Mouse (Mus musculus) lung, adult 18-20 months (tissue): Measurements from ENCODE around the gene Prtn3.
A peak's percentile ranks its signal among the peaks of the same experiment; 100 is the strongest.

ENCODE experiments used
- DNase-seq, 2 experiments: peaks; one replicate each; pipeline ENCODE4 v3.0.0; 2022; ENCODE audit warnings: mixed read lengths in 2 of 2

The Prtn3 gene

GRCm38 (mm10) chr10:79912412-79912811, 38.1 kb downstream of the Prtn3 start:
- no peak for DNase-seq

DNA sequence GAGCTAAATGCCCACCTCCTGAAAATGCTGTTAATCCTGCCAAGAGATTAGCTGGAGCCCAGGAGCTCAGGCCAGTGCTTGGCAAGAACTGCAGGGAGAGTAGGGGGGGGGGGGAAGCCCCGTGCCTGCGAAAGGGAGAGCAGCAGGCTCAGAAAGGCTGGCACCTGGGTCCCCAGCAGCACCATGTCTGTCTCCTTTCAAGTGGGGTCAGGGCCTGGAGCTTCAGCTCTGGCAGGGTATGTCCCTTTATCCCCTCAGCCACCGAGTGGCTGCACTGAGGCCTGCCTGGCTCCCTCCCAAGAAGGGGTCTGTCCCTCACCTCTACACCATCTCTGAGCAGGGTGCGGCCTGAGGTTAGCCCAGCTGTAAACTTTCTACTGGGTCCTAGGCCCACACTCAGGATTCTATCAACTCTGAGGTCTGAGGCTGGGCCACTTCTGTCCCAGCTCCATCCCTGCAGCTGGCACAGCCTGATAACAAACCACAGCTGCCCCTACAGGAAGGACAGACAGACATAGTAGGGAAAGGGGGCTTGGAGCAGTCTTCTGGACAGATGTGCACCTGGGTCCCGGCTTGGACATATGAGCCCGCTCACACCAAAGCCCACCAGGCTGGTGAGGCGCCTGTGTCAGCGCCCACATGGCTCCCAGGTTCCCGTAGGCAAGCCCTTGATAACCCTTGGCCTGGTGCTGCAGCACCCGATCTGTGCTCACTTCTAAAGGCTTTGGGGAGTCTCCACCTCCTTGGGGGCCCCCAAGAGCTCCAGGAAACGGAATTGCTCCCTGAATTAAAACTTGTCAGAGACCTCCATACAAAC, 40.1 kb downstream of the Prtn3 start:
- DNase-seq: no peak

GRCm38 (mm10) chr10:79914948-79915596, 40.8 kb downstream of the Prtn3 start:
- DNase-seq: peak; percentile 68 to 80

DNA sequence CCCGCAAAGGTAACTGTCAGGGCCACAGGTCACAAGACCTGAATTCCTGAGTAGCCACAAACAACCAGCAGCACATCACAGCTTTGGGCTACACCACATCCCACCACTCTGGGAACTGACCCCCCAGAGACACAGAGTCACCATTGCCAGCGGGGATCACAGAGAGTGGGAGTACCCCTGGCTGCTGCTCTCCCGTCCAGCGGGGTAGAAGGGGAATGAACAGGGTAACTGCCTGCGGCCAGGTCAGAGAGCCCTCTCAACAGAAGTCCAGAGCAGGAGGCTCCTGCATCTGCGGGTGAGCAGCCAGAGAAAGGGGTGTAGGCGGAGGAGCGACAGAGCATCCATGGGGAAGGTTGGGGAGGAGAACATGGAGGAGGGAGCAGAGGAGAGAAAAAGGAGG, 41.8 kb downstream of the Prtn3 start:
- no peak for DNase-seq

DNA sequence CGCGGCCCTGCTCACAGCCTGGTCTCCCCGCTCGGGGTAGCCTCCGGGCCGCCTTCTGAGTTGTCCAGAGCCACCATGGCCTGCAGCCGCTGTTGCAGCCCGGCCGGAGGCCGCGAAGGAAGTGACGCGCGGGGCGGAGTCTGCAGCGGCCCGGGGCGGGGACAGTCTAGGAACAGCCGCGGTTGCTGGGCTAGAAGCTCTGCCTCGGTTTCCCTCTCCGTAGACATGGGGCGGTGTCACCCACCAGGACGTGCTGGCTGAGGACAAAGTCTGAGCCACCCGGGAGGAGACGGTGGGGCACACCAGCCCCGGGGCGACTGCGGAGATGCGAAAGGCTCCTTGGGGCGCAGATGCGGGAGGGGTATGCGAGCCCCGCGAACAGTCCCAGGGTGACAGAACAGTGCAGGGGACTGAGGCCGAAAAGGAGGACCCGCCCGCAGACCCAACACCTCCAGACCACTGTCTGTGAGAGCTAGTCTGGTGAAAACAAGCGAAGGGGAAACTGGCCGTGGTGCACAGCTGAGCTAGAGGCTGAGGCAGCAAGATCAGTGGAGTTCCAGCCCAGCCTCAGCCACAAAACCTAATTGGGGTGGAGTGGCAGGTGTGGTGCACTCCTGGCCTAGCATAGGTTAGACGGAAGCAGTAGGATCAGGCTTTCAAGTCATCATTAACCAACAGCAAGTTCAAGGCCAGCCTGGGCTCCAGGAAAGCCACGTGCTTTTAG, 42.7 kb downstream of the Prtn3 start, which contains the start of gene Kiss1r:
Gene Kiss1r (plus strand): TSS at position 164 of the 724 bp plus-strand sequence.
- DNase-seq: peak; percentile 89 to 90

DNA sequence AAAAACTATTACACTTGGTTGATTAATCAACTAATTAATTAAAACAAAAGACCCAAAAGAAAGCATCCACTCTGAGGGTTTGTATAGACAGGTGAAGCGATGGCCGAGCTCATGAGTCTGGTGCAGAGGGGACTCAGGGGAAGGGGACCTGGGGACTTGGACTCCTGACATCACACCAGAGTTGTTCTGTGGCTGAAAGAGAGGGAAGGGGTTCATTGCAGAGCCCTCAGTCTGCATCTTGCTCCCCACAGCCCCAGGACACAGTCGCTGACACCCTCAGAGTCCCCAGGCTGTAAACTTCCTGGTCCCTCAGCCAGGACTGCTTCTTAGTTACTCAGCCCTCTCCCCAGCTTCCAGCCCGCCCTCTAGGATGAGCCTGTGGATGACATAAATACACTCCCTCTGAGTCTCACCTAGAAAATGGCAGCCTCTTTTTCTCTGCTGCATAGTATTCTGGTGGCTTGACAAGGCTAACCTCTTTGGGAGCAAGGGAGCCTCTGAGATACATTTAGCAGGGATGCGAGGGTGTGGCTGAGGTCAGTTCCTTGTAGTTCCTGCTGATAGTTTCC, 43.3 kb downstream of the Prtn3 start:
- DNase-seq: no peak

GRCm38 (mm10) chr10:79918231-79919078, 44.2 kb downstream of the Prtn3 start:
- peak in 1 of 2 experiments; percentile 57 for DNase-seq

- DNase-seq: peak in 1 of 2 experiments; percentile 57
Measured at GRCm38 (mm10) chr10:79919251-79919849, 45.1 kb downstream of the Prtn3 start.

DNA sequence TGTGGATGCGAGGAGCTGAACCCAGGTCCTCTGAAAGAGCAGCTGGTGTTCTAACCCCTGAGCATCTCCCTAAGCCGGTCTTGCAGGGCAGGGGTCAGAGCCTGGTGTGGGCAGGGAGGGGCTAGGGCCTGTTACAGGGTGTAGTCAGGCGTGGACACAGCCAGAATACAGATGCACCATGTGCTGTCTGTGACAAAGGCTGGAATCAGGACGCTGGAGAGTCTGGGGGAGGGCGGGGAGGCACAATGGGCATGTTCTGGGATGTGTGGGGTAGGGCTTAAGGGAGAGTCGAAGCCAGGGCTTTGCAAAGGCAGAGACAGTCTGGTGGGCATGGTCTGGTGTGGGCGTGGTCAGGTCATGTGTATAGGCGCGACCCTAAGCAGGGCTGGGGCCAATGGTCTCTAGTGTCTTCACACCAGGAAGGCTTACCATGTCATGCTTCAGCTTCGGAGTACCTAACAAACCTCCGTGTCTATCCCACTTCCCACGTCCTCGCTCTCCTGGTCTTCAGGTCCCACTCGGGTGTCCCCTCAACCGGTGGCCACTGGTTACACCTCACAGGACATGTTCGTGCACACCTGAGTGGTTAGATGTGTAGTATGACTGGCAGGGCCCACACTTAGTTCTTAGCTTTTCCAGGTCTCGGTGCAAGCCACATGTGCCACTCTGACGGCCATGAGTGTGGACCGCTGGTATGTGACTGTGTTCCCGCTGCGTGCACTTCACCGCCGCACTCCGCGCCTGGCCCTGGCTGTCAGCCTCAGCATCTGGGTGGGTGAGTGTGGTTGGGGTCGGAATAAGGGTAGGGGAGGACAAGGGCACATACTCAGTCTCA, 46.0 kb downstream of the Prtn3 start:
- DNase-seq: no peak

GRCm38 (mm10) chr10:79920958-79921535, 46.8 kb downstream of the Prtn3 start, which contains the start of gene R3hdm4:
TSS of gene R3hdm4 (minus strand) at chr10:79921208.
- DNase-seq: no peak

DNA sequence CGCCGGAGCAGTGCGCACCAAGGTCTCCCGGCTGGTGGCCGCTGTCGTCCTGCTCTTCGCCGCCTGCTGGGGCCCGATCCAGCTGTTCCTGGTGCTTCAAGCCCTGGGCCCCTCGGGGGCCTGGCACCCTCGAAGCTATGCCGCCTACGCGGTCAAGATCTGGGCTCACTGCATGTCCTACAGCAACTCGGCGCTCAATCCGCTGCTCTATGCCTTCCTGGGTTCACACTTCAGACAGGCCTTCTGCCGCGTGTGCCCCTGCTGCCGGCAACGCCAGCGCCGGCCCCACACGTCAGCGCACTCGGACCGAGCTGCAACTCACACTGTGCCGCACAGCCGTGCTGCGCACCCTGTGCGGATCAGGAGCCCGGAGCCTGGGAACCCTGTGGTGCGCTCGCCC, 47.3 kb downstream of the Prtn3 start:
- DNase-seq: no peak

DNA sequence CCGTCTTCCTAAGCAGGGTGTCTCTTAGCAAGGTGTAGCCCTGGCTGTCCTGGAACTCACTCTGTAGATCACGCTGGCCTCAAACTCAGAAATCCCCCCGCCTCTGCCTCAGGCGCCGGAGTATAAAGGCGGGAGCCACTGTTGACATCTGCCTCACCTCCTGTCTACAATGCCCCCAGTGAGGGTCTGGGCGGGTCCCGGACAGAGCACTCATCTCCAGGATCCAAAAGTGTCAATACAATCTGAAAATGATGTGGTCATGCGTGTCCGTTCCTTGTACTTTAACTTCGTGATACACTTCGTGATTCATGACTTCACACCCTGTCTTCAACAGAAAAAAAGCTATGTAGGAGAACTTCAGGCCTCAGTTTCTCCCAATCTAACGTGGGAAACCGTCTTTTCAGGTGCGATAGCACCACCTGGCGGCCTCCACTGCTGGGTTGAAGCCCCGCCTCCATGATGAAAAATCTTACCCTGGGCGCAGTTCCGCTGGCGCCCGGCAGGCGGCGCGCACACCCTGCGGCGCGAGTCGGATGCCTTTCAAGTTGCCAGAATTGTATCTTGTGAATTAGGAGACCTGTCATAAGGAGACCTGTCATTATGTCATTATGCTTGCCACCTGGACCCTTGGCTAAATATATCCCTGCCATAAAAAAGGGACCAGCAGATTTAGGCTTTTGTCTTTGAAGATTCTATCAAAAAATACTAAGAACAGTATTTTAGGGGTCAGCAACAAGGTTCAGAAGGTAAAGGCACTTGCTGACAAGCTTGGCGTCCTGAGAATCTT, 50.9 kb downstream of the Prtn3 start:
- peak; percentile 88 to 89 for DNase-seq

DNA sequence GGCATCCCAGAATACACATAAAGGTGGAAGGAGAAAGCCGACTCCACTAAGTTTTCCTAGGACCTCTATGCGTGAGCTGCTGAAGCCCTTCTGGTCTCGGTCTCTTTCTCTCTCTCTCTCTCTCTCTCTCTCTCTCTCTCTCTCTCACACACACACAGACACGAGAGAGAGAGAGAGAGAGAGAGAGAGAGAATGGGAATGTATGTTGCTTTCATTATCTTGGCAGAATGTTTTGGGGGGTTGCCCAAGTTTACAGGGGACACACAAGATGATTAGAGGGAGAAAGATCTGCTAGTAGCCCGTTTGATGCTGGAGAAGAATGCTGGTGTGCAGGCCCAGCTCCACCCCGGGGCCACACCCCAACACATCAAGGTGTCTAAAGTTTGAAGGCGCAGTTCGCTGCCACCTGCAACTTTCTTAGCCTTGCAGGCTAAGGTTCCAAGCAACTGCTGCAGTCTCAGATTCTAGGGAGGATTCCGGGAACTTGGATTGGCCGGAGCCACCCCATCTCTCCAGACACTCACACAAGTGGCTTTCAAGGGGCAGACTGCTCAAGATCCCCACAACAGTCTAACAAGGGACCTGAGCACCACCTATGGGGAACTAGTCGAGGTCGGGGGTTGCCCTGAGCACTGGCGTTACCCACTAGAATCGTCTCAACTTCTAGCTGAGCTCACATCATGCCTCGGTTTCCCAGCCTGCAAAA, 51.7 kb downstream of the Prtn3 start:
- peak in 1 of 2 experiments; percentile 30 for DNase-seq

- DNase-seq: peak; percentile 91 to 93
Measured at GRCm38 (mm10) chr10:79926491-79927323, 52.4 kb downstream of the Prtn3 start, which contains the start of gene Arid3a. TSS of gene Arid3a (plus strand) at chr10:79927043.

GRCm38 (mm10) chr10:79927324-79928029, 53.2 kb downstream of the Prtn3 start:
- peak; percentile 46 to 53 for DNase-seq

DNA sequence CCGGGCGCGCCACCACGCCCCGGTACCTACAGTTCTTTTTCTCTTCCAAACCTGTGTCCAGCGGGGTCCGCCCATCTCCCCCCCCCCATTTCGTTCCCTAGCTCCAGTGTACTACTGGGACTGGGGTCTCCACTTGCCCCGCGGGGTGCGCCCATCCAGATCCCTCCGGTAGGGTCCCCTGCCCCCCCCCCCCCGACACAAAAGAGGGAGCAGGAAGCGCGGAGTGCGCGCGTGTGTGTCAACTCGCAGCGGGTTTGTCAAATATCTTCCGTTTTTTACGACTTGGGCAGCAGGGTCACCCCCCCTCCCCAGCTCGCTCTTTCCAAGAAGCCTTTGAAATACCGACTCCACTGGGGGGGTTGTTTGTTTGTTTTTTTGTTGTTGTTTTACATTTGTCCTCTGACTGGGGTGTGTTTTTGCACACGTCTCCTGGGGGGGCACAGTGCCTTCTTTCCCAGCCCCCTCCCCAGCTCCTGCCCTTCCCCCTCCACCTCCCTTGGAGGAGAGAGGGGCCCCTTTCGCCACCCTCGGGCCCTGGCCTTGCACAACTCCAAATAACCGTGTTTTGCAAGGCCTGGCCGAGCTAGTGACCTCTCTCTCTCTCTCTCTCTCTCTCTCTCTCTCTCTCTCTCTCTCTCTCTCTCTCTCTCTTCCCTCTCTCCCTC, 53.9 kb downstream of the Prtn3 start:
- DNase-seq: peak; percentile 50 to 68
